Mouse (Mus musculus): Measurements from ENCODE around the gene Smco3.

The Smco3 gene

GRCm38 (mm10) chr6:136804705-136805408 is 30.4 kb downstream of the Smco3 start:
- peak; percentile 78 for DNase-seq

DNA sequence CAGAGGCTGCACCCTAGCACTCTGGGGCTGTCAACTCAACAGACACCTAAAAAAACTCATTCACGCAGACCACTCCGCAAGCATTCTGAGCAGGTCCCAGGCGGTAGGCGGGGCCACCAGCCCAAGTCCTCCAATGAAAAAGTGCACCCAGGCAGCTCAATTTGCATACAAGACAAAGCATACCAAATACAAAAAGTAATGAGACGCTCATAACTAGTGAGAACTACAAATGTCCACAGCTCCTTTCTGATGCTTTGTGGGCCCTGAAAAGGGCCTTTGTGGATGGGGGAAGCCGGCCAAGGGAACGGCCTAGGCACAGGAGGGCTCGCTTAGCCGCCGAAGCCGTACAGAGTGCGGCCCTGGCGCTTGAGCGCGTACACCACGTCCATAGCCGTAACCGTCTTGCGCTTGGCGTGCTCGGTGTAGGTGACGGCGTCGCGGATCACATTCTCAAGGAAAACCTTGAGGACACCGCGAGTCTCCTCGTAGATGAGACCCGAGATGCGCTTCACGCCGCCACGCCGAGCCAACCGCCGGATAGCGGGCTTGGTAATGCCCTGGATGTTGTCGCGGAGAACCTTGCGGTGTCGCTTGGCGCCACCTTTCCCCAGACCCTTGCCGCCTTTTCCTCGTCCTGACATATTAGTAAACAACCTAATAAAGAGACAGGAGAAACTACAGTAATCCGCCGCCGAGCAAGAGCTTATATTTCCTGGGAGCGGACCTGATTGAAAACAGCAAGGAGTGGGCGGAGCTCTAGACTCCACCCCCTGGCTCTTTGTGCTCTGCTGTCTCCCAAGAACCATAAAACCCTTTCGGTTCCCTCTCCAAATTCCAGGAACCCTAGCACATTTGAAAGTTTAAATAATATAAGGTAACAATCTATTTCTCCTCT is 31.3 kb downstream of the Smco3 start, which contains the start of gene Hist4h4:
TSS of gene Hist4h4 (minus strand) at position 677 of the 895 bp plus-strand sequence.
- peak; percentile 99 for DNase-seq

DNA sequence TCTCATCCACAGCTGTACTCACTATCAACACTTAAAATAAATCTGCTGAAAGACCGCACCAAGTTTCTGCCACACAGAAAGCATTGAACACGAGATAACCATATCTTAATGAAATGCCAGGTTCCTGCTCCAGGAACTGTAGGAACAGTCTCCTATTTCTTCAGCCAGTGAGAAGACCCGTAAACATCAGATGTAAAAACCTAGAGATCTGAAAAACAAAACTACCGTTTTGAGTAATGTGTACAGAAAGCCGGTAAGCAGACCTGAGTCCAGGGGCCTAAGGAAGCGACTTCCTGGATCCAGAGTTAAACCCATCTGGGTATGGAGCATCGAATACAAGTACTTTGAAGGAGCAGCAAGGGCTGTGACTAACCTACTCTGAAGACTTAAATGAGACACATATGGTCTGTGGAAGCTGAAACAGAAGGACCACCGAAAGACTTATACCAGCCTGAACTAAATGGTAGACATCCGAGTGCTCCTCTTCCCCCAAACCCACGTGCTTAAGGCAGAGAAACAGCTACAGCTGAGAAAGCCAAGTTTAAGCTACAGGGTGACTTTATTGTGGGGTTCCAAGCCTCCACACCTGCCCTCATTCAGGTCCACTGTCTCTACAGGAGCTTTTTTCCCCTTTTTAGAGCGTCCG is 32.0 kb downstream of the Smco3 start:
- no peak for DNase-seq

- peak; percentile 36 for DNase-seq
Measured at GRCm38 (mm10) chr6:136801274-136801673, 34.0 kb downstream of the Smco3 start.

- DNase-seq, result peak; percentile 68
Measured at GRCm38 (mm10) chr6:136800710-136801109, 34.5 kb downstream of the Smco3 start.

GRCm38 (mm10) chr6:136797874-136798693 is 37.2 kb downstream of the Smco3 start:
- DNase-seq, result peak; percentile 48

DNA sequence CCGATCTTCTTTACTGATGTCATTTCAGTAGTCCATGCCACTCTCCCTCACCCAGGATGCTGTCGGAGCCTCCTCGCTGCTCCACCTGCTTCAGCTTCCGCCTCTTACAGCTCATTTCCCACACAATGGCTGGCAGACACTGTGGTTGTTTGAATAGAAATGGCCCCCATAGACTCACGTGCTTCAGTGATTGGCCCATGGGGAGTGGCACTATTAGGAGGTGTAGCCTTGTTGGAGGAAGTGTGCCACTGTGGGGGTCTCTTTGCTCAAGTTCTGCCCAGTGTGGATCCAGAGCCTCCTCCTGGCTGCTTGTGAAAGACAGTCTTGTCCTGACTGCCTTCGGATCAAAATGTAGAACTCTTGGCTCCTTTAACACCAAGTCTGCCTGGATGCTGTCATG is 39.4 kb downstream of the Smco3 start:
- peak; percentile 80 for DNase-seq

DNA sequence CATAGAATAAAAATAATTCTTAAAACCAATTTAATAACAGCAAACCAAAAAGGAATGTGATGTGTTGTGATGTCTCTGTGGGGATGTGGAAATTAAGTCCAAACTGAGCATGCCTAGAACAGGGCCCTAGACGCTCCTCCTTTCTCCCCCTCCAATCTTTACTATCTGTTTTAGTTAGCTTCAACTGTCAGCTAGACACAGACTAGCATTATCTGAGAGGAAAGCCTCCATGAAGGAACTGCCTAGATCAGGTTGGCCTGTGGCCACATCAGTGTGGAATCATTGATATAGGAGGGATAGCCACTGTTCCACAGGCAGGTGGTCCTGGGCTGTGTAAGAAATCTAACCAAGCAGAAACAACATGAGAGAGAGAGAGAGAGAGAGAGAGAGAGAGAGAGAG is 40.1 kb downstream of the Smco3 start:
- DNase-seq, result peak; percentile 54

GRCm38 (mm10) chr6:136793831-136794525 is 41.3 kb downstream of the Smco3 start:
- DNase-seq, result peak; percentile 80

GRCm38 (mm10) chr6:136792884-136793758 is 42.1 kb downstream of the Smco3 start:
- DNase-seq, result peak; percentile 71

- peak; percentile 98 for DNase-seq
Measured at GRCm38 (mm10) chr6:136789391-136789971, 45.8 kb downstream of the Smco3 start.

- peak; percentile 55 for DNase-seq
Measured at GRCm38 (mm10) chr6:136782761-136783160, 52.5 kb downstream of the Smco3 start.

GRCm38 (mm10) chr6:136782146-136782545 is 53.1 kb downstream of the Smco3 start:
- DNase-seq, result peak; percentile 54

- no peak for DNase-seq
Measured at GRCm38 (mm10) chr6:136781377-136781986, 53.8 kb downstream of the Smco3 start, which contains the start of gene Gucy2c. TSS of gene Gucy2c (minus strand) at chr6:136781765.

Data from heart, adult 11 months (tissue).